Mouse (Mus musculus) adrenal gland, adult 18-20 months (tissue): Measurements from ENCODE around the gene Cab39. TPM values are rescaled to one million over a fixed set of nuclear protein-coding genes. Genes with fewer than 3 reads are reported as not detected.

Experiments
- DNase-seq, 2 experiments: peaks; one replicate each; pipeline ENCODE4 v3.0.0; 2021 to 2022; ENCODE audit warnings: low spot score in 2 of 2
- total RNA-seq, 2 experiments: library from RNA; stranded (reverse); gene quantifications; 1 replicate in 1 of 2; 2 replicates in 1 of 2; pipeline ENCODE4 v1.2.3; 2021

The Cab39 gene
- total RNA-seq, 2 experiments from 2014 or later: 100 to 148 TPM

GRCm38 (mm10) chr1:85843291-85843863, 50.1 kb downstream of the Cab39 start:
- no peak for DNase-seq

- DNase-seq: no peak
Observed at GRCm38 (mm10) chr1:85844981-85845380, 51.7 kb downstream of the Cab39 start.

- no peak for DNase-seq
Observed at GRCm38 (mm10) chr1:85845476-85845875, 52.2 kb downstream of the Cab39 start.

GRCm38 (mm10) chr1:85849016-85849415, 55.8 kb downstream of the Cab39 start:
- DNase-seq: no peak

GRCm38 (mm10) chr1:85850851-85851250, 57.6 kb downstream of the Cab39 start:
- no peak for DNase-seq

GRCm38 (mm10) chr1:85852996-85853689, 59.9 kb downstream of the Cab39 start:
- peak; percentile 64 to 66 for DNase-seq

GRCm38 (mm10) chr1:85853865-85854264, 60.6 kb downstream of the Cab39 start:
- DNase-seq: no peak

- no peak for DNase-seq
Observed at GRCm38 (mm10) chr1:85854475-85854874, 61.2 kb downstream of the Cab39 start.

- DNase-seq: no peak
Observed at GRCm38 (mm10) chr1:85856266-85856665, 63.0 kb downstream of the Cab39 start.

- DNase-seq: no peak
Observed at GRCm38 (mm10) chr1:85857261-85857754, 64.1 kb downstream of the Cab39 start.

GRCm38 (mm10) chr1:85864383-85864782, 71.1 kb downstream of the Cab39 start:
- peak in 1 of 2 experiments; percentile 46 for DNase-seq

- DNase-seq: no peak
Observed at GRCm38 (mm10) chr1:85870001-85870400, 76.8 kb downstream of the Cab39 start.

- no peak for DNase-seq
Observed at GRCm38 (mm10) chr1:85870546-85870945, 77.3 kb downstream of the Cab39 start.

GRCm38 (mm10) chr1:85882003-85882402, 88.8 kb downstream of the Cab39 start:
- no peak for DNase-seq

GRCm38 (mm10) chr1:85887221-85887620, 94.0 kb downstream of the Cab39 start:
- DNase-seq: no peak

- peak; percentile 88 to 91 for DNase-seq
Observed at GRCm38 (mm10) chr1:85894231-85894747, 101.0 kb downstream of the Cab39 start, which contains the start of gene Itm2c. TSS of gene Itm2c (plus strand) at chr1:85894281.

GRCm38 (mm10) chr1:85894748-85895360, 101.6 kb downstream of the Cab39 start:
- peak; percentile 45 to 51 for DNase-seq

- peak; percentile 58 to 63 for DNase-seq
Observed at GRCm38 (mm10) chr1:85895391-85895837, 102.2 kb downstream of the Cab39 start.

- DNase-seq: no peak
Observed at GRCm38 (mm10) chr1:85896110-85896509, 102.9 kb downstream of the Cab39 start.

GRCm38 (mm10) chr1:85896781-85897700, 103.8 kb downstream of the Cab39 start:
- peak in 1 of 2 experiments; percentile 21 for DNase-seq
